9 mouse cellular contexts compared by ENCODE assay signal in the genomic region with DNA sequence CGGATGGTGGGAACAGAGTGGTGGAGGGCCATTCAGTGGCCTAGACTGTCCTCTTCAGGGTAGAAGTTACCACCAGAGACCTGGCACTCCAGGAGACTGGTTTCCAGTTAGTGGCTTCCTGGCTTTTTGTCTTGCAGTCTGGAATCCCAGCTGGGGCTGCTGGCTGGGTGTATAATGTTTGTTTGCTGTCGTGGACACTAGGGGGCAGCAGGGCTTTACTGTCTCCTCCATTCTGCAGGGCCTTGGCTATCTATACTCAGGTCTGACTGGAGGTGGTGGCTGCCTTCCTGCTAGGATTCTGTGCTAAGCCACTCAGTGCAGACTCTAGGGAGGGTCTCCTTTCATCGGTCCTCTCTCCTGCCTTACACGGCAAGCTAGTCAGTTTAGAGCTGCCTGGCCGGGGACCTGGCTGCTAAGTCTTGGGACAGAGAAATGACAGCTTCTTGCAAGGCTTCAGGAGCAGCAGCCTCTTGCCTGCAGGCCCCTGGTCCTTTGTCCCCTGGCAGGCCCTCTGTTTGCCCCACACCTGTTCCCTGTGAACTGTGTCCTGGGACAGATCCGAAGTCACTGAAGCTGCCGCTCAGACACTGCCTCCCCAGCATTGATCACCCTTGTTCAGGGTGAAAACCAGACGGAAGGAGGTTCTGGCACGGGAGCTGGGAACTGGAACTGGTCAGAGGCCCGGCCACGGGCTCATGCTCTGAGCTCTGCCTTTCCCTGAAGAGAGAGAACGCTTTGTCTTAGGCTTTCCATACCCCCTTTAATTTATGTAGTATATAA. TPM values are rescaled to one million over a fixed set of nuclear protein-coding genes. Genes with fewer than 3 reads are reported as not detected.
DNase-seq lines count a peak whose midpoint lies in the region; ATAC-seq and TF ChIP-seq lines count a peak whose summit lies in the region.
"Had no signal": no experiment of that assay in that cellular context is flagged by ENCODE, and none has a peak within 500 bp of the region (broad histone marks: within the 10 kb centered on the region; RNA-seq: fewer than 3 reads in every experiment).

No protein-coding gene starts in this region.

- TF ChIP-seq CTCF in thymus, adult 2 months (IDR thresholded peaks at IDR 0.05; ENCODE audit: borderline replicate concordance, control insufficient read depth, extremely low read depth, insufficient read depth, low read length, poor library complexity), result no peak

- no peak overlapping the region for H3K9ac ChIP-seq in intestine, embryonic 14.5 days (ENCODE audit: low read length)
- no peak overlapping the region for H3K9ac ChIP-seq in midbrain, embryonic 15.5 days
- H3K9ac ChIP-seq: embryonic facial prominence, embryonic 15.5 days had no signal

- no peaks in the 10 kb centered on the region for H3K9me3 ChIP-seq in intestine, embryonic 14.5 days (ENCODE audit: control insufficient read depth, low read length)
- no peaks in the 10 kb centered on the region for H3K9me3 ChIP-seq in midbrain, embryonic 15.5 days
- H3K9me3 ChIP-seq: embryonic facial prominence, embryonic 15.5 days had no signal

- H3K4me3 ChIP-seq in thymus, adult 2 months (ENCODE audit: control insufficient read depth, insufficient read depth, low read length), result no peak overlapping the region
- H3K4me3 ChIP-seq in intestine, embryonic 14.5 days (ENCODE audit: low read depth, low read length), result no peak overlapping the region
- no peak overlapping the region for H3K4me3 ChIP-seq in midbrain, embryonic 15.5 days
- H3K4me3 ChIP-seq: embryonic facial prominence, embryonic 15.5 days had no signal

- WGBS in thymus, adult 2 months, result 85% methylated on average over 12 of the region's 12 CpGs
- WGBS in intestine, embryonic 14.5 days, result 73% methylated on average over 12 of the region's 12 CpGs
- WGBS in midbrain, embryonic 15.5 days, result 61% methylated on average over 12 of the region's 12 CpGs

- no peak overlapping the region for H3K4me2 ChIP-seq in intestine, embryonic 14.5 days (ENCODE audit: low read length)
- no peak overlapping the region for H3K4me2 ChIP-seq in midbrain, embryonic 15.5 days
- H3K4me2 ChIP-seq: embryonic facial prominence, embryonic 15.5 days had no signal

- TF ChIP-seq POLR2A in thymus, adult 2 months (IDR thresholded peaks at IDR 0.05; ENCODE audit: control insufficient read depth, extremely low read depth, insufficient read depth, low read length, poor library complexity), result no peak

- no peak overlapping the region for H3K27ac ChIP-seq in thymus, adult 2 months (ENCODE audit: control insufficient read depth, insufficient read depth, low read length)
- no peak overlapping the region for H3K27ac ChIP-seq in intestine, embryonic 14.5 days (ENCODE audit: low read depth)
- peak overlapping the region; percentile 38; the same call in 1 of the 2 replicates for H3K27ac ChIP-seq in midbrain, embryonic 15.5 days
- H3K27ac ChIP-seq: embryonic facial prominence, embryonic 15.5 days had no signal

- intact Hi-C loops in left cerebral cortex, postnatal 4 days (cut with DNase I), result no loop called here

- H3K4me1 ChIP-seq in thymus, adult 2 months (replicated peaks; ENCODE audit: control insufficient read depth, insufficient read depth, low read length), result peaks cover 20% of the 10 kb centered on the region
- H3K4me1 ChIP-seq in intestine, embryonic 14.5 days (replicated peaks; ENCODE audit: control insufficient read depth, insufficient read depth, low read length), result no peaks in the 10 kb centered on the region
- peaks cover 8% of the 10 kb centered on the region; the same call in 1 of the 2 replicates for H3K4me1 ChIP-seq in midbrain, embryonic 15.5 days

- H3K36me3 ChIP-seq in thymus, adult 2 months (ENCODE audit: control insufficient read depth, insufficient read depth, low read length), result no peaks in the 10 kb centered on the region
- peaks cover 32% of the 10 kb centered on the region for H3K36me3 ChIP-seq in intestine, embryonic 14.5 days (ENCODE audit: control insufficient read depth, insufficient read depth, low read length)
- H3K36me3 ChIP-seq in midbrain, embryonic 15.5 days (replicated peaks), result peaks cover 5% of the 10 kb centered on the region; the same call in 1 of the 2 replicates
- H3K36me3 ChIP-seq in splenic B cell, adult 2 months (ENCODE audit: control insufficient read depth, insufficient read depth, low read length, poor library complexity, severe bottlenecking), result no peaks in the 10 kb centered on the region; the same call in 1 of the 2 replicates

- ATAC-seq in intestine, embryonic 14.5 days (replicated peaks; ENCODE audit: low FRiP score, low TSS enrichment, low read depth), result peak; percentile 54; the same call in 1 of the 2 replicates
- peak; percentile 58 for ATAC-seq in midbrain, embryonic 15.5 days (replicated peaks)

- DNase-seq in thymus, adult 2 months, result peak; percentile 62
- no peak for DNase-seq in thymus, adult 18-20 months
- peak; percentile 86 for DNase-seq in cerebellum, adult 9-10 months
- DNase-seq in forelimb bud, embryonic 11.5 days (ENCODE audit: low read depth, low spot score), result peak; percentile 49
- DNase-seq in intestine, embryonic 14.5 days (ENCODE audit: low spot score), result peak; percentile 72
- peak; percentile 85 for DNase-seq in left cerebral cortex, postnatal 4 days
- peak; percentile 58 for DNase-seq in splenic B cell, adult 2 months (ENCODE audit: low read depth, low spot score)

- no peaks in the 10 kb centered on the region for H3K27me3 ChIP-seq in thymus, adult 2 months (ENCODE audit: control insufficient read depth, insufficient read depth, low read length)
- no peaks in the 10 kb centered on the region for H3K27me3 ChIP-seq in intestine, embryonic 14.5 days (replicated peaks; ENCODE audit: control insufficient read depth, insufficient read depth, low read length)
- H3K27me3 ChIP-seq in midbrain, embryonic 15.5 days (replicated peaks), result no peaks in the 10 kb centered on the region
- H3K27me3 ChIP-seq in splenic B cell, adult 2 months (ENCODE audit: control insufficient read depth, insufficient read depth, low read length, poor library complexity, severe bottlenecking), result no peaks in the 10 kb centered on the region
- H3K27me3 ChIP-seq: embryonic facial prominence, embryonic 15.5 days had no signal

RNA-seq across cellular contexts. Expression of a gene that starts 22.4 kb away (rescaled TPM):
- polyA plus RNA-seq in thymus, adult 2 months (2012; rRNA removed), result 51.0 and 61.1 TPM in 2 replicates
- 66.9 and 78.6 TPM in 2 replicates for polyA plus RNA-seq in intestine, embryonic 14.5 days (2014; fragmentation: Nextera tagmentation; extraction: Ambion mirVana)
- 100 to 1,000 TPM; 112 to 116 TPM for total RNA-seq in left cerebral cortex, postnatal 4 days (2021)
- 95.9 and 96.0 TPM in 2 replicates for polyA plus RNA-seq in midbrain, embryonic 15.5 days (2015; fragmentation: Nextera tagmentation; extraction: Ambion mirVana)

RNA-seq across cellular contexts. Expression of a gene that starts 33.6 kb away (rescaled TPM):
- polyA plus RNA-seq in thymus, adult 2 months (2012; rRNA removed), result 0.09 and 0.15 TPM in 2 replicates
- polyA plus RNA-seq in intestine, embryonic 14.5 days (2014; fragmentation: Nextera tagmentation; extraction: Ambion mirVana), result 0.31 and 0.45 TPM in 2 replicates
- 10 to 100 TPM; 62.9 to 66.4 TPM for total RNA-seq in left cerebral cortex, postnatal 4 days (2021)
- 6.8 and 8.1 TPM in 2 replicates for polyA plus RNA-seq in midbrain, embryonic 15.5 days (2015; fragmentation: Nextera tagmentation; extraction: Ambion mirVana)

RNA-seq across cellular contexts. Expression of a gene that starts 56.6 kb away (rescaled TPM):
- polyA plus RNA-seq in thymus, adult 2 months (2012; rRNA removed), result 22.7 and 26.4 TPM in 2 replicates
- polyA plus RNA-seq in intestine, embryonic 14.5 days (2014; fragmentation: Nextera tagmentation; extraction: Ambion mirVana), result 48.4 and 50.9 TPM in 2 replicates
- 10 to 100 TPM; 81.1 to 88.2 TPM for total RNA-seq in left cerebral cortex, postnatal 4 days (2021)
- 36.4 and 37.9 TPM in 2 replicates for polyA plus RNA-seq in midbrain, embryonic 15.5 days (2015; fragmentation: Nextera tagmentation; extraction: Ambion mirVana)

Comparison
In these comparisons a context has a peak if more than half of its experiments do, and no peak if none do; other contexts are left out.
1. DNase-seq: peak in thymus, adult 2 months (single experiment), cerebellum, adult 9-10 months (single experiment), forelimb bud, embryonic 11.5 days (single experiment), intestine, embryonic 14.5 days (single experiment), left cerebral cortex, postnatal 4 days (single experiment) and splenic B cell, adult 2 months (single experiment); none in thymus, adult 18-20 months (0 of 2).